Mouse (Mus musculus): ENCODE measurements at regions not wholly inside any gene's neighbourhood (a gene's known extent, or its start where the extent isn't known, plus 50 kb on each side); places are given as distances from the start of the nearest gene placed in this dataset.

- DNase-seq (ENCODE audit: extremely low read depth, low read depth, low spot score), result no peak
- Histone ChIP-seq H3K27me3 (ENCODE audit: control insufficient read depth, insufficient read depth, low read length) (no peaks in the 10 kb centered on the region), H3K36me3 (ENCODE audit: control insufficient read depth, insufficient read depth, low read length) (no peaks in the 10 kb centered on the region), H3K27ac (replicated peaks; ENCODE audit: insufficient read depth, low read depth, low read length) (no peak overlapping the region), H3K4me3 (ENCODE audit: insufficient read depth, low read depth, low read length) (no peak overlapping the region), H3K4me1 (ENCODE audit: control insufficient read depth, insufficient read depth, low read length) (no peaks in the 10 kb centered on the region), H3K9ac (ENCODE audit: low read depth, low read length) (no peak overlapping the region), H3K79me2 (ENCODE audit: control insufficient read depth, insufficient read depth, low read length) (no peaks in the 10 kb centered on the region)
- TF ChIP-seq POLR2A (IDR thresholded peaks at IDR 0.05; ENCODE audit: extremely low read depth, insufficient read depth, low read length), result no peak
- TF ChIP-seq CTCF (IDR thresholded peaks at IDR 0.05; ENCODE audit: low read depth, low read length), result no peak
- WGBS, result 76% methylated on average over 8 of the region's 8 CpGs
Measured at GRCm38 (mm10) chr17:72657826-72658225, 53.4 kb upstream of the Alk start.
